Mouse (Mus musculus): ENCODE measurements around the gene Chd2.

Chd2 gene

DNA sequence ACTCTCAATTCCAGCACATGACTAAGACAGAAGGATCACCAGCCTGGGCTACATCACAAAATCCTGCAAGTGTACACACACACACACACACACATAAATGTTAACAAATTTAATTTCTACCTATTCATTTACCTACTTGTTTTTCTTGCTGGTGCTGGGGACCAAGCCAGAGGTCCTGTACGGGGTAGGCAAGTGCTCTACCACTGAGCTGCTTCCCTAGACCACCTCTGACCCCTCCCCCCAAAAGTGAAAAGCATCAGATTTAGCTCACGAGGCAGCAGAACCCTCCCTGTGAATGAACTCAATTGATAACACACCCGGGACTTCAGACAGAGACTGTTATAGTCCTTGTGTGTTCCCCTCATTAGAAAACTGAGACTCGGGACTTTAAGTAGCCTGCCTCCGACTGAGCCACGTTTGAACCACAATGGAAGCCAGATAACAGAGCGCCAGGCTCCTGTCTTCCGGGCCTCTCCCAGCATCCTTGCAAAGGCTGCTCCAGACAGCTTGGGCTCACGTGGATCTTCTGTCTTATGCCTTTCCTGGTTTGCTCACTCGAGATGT, 19.9 kb upstream of the Chd2 start:
- no peak for DNase-seq

DNA sequence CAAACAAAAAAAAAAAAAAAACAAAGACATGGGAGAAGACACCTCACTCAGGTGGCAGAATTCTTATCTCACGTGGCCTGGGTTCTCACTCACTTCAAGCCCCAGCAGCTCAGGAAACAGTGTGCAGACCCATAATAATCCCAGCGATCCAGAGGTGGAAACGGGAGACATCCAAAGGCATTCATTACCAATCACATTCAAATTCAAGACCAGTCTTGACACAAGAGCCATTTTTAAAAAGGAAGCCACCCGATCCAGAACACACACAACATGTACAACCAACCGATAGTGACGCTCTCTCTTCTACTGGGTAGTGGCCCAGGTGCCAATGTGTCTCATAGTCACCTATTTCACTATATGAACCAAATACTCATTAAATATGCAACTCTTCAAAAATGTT, 19.2 kb upstream of the Chd2 start:
- no peak for DNase-seq

DNA sequence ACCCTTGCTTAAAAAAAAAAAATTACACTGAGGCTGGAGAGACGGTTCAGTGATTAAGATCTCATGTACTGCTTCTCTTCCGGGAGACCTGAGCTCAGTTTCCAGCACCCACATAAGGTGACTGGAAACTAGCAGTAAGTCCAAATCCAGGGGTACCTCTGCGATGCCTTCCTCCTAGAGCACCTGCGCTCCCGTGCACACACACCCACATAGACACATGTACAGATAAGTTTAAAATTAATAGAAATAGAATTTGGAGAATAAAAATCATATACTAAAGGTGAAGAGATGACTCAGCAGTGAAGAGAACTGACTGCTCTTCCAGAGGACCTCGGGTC, 18.2 kb upstream of the Chd2 start:
- DNase-seq, result no peak

DNA sequence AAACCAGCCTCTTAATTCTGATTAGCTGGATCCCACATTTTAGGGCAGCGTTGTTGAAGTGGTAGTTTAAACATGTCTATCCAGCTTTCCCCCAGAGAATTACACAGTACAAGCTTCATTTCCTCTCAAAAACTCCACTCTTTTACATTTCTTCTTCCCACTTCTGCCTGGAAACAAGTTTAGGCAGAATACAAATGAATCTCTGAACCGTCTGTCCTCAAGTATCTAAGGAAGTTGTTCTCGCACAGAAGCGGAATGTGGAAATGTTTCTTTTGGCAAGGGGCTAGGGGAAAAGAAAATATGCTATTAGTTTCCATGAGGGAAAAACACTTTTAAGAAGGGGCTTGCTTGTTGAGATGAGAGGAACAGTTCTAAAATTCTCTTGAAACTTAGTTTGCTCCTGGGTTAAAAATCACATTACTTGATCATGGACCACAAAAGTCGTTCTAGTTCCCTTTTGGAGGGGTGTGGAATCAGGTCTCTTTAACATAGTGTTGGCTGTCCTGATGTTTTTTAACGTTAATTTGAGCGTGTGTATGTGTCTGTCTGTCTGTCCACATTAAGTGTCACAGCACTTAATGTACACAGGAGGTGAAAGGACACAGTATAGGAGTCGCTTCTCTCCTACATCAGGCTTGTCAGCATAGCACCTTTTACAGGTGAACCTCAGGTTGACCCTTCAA, 17.7 kb upstream of the Chd2 start:
- no peak for DNase-seq

DNA sequence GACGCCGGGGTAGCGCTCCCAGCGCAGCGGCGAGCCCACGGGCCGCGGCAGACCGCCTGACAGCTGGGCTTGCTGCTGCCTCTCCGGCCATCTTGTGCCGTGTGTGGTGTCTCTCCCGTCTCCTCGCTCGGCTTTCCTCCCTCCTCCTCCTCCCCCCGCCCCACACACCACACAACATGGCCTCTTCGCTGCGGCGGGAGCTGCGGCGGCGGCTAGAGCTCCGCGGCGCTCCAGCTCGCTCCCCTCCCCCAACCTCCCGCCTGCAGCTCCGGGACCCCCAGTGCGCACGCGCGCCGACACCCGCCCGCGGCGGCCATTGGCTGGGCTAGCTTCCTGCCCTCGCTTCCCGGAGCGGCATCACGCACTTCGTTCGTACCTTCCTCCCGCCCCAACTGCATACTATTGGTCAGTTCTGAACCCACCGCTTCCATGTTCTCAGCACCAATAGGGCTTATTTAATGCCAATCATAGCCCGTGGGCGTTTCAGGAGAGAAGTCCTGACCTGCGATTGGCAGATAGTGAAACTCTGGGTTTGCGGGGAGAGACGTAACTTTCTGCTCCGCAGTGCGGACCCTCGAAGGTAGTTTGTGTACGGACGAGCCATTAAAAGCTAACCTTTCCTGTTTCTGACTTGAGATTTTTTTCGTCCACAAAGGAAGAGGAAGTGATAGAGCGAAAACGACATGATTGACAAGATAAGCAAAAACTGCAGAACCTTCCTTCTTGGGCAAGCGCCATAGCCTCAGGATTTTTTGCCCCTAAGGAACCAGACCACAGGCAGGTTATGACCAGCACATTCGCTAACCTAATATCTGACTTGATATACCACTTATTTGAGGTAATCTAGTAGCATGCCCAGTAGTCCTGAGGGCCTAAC, 16.9 kb upstream of the Chd2 start:
- DNase-seq, result peak; percentile 98

DNA sequence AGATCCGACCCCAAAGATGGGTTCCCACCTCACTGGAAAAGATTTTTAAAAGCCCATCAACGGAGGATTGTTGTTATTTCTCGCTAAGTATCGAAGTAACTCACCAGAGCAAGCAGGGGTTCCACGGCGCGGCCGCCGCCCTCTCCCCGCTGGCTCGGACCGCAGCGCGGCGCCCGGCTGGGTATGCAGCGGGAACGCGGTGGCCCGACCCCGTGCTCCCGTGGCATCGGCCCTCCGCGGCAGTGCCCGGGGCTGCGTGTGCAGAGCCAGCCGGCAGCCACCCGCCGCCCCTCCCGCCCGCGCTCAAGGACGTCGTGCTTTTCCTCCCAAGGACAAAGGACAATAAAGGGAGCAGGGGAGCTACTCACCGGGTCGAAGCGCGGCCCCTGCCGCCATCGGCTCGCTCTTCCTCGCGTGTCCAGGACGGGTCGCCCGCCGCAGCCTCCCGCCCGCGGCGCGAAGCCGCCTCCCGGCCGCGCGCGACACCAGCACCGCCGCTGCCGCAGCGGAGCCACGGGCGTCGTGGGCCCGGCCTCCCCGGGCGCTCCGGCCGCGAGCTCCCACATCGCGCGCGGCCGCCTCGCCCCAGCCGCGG, 16.1 kb upstream of the Chd2 start:
- DNase-seq, result peak; percentile 66

DNA sequence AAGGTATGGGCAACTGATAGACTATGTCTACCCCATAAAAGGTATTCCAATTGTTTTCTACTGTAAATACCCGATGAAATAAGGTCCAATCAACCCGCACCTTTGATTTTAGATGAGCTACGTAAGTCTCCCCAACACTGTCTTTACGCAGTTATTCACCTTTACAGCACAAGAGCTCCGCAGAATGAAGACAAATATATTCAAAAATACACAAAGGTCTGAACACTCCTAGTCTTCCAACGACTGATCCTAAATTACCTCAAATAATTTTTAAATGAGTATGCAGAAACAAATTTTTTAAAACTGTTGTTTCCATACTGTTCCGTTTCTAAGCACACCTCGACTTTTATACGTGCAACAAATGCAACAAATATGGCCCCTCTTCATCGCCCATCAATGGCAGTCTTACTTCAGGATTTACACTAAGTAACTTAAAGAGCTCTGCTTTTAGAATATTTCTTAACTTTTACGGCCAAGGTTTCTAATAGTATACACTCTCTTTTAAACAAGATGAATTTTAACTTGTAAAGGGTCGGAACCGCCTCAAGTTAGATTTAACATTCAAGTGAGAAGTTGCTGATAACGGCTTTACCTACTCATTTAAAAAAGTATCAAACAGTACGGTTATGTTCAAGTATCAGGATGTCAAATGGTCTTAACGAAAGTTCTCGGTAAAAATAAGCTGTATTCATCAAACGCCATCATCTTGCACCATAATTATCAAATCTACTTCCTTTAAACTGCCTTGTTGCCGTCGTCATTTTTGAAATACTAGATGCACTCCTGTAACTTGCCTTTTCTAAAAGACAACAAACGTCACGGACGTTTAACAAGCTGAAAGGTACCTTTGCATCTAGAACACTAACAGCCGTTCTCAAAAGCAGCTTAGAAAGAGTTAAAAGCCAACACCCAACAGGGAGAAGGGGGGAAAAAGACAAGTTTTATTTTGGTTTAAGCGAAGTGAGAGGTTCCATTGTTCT, 15.3 kb upstream of the Chd2 start:
- no peak for DNase-seq

DNA sequence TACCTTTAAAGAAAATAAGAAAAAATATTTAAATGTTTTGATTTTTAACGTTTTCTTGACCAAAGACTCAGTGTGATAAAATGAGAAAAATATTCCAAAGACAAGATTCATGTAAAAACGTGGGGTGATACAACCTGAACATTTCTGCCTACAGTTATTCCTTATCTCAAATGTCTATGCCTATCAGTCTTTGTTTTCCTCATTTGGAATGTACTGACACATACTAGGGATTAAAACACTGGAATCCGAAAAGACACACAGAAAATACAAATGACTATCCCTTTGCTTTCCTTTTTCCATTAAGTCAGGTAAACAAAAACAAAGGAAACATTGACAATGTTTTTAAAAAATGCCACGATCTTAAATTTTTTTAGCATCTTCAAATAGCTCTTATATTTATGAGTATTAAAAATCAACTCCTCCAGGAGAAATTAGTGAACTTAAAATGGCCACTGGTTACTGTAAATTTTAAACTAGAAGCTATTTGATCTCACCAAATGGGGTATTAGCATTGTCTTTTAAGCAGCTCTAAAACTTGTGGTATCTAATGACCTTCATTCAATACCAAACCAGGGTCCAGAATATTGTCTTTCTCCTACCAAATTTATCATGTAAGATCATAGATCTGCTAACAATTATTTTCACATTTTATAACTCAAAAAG, 14.4 kb upstream of the Chd2 start:
- DNase-seq, result no peak

DNA sequence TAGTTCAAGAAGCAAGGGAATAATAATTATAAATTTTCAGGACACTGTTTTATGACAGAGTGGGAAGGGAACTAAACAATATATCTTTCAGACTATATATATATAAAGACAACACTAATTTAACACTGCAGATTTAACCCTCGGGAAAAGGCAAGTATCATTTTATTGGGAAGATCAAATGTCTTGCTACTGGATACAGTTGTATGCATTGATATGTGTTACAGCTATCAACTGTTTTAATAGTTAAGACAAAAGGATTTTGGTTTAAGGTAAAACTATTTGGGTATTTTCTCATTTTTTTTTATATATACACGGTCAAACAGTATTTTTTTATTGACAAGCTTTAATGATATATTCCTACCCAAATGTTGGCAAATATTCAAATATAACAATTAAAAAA, 13.2 kb upstream of the Chd2 start:
- no peak for DNase-seq

DNA sequence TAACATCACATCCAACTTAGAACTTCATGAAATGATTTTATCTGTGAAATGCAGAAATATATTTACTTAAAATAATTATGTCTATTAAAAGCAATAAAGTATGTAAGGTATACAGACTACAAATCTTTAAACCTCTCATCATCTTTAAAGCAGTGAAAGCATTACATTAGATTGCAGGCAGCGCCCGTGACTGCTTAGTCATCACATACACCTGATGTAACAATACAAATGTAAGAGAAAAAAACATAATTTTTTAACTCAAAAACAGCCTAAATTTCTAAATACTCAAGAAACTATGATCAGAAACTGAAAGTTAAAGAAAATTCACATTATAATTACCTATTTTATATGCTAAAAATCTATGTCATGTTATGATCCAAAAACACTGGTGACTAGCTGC, 11.5 kb upstream of the Chd2 start:
- DNase-seq, result no peak

DNA sequence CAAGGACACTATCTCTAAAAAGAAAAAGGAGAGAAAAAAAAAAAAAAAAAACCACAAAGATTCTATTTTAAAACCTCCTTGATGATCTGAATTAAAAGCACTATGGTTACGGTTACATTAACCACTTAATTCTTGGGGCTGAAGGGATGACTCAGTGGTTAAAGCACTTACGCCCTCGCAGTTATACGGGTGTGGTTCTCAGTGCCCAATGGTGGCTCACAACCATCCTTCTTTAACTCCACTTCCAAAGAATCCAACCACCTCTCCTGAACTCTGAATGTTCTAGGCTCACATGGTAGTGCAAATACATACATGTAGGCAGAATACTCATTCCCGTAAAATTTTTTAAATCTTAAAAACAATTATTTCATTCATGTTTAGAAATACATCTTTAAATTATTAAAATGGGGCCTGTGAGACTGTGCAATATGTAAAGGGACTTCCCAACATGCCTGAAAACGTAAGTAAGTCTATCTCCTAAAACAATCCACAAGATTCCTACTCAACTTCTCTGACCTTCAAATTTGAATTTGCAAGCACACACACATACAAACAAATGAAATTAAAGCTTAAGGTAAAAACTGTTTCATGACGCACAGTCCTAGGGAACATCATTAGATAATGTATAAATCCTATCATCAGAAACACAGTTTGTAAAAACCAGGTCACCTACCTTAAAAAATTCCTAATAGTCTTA, 10.6 kb upstream of the Chd2 start:
- no peak for DNase-seq

DNA sequence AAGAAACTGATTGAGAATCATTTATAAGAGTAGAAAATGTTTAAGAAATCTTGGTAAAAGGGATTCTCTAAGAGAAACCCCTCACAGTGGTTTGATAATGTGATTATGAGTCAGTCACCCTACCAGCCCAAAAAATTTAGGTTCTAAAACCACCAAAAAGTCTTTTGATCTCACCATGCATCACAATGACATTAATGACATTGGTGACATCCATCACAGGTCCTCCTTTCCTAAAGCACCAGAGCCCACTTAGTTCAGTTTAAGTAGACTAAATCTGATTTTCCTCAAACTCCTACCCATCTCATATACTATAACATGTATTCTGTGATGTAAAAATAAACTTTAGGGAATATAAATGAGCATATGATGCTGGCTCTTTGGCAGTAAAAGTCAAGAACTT, 9.7 kb upstream of the Chd2 start:
- DNase-seq, result no peak

DNA sequence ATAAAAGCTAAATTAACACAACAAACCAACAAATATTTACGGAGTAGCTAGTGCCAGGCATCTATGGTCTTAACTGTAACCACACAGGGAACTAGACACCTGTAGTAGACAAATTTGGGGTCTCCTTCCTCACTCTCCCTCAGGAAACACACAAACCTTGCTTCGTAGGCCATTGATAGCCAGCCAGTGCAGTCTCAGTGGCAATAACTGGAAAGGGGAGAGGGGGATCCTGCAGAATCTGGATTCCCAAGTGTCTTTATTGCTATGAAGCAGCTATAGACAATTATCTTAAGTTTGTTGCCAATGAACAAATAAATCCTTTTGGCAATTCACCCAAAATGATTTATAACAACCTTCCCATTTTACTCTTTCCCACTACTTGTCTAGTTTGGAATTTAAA, 6.4 kb upstream of the Chd2 start:
- DNase-seq, result no peak

DNA sequence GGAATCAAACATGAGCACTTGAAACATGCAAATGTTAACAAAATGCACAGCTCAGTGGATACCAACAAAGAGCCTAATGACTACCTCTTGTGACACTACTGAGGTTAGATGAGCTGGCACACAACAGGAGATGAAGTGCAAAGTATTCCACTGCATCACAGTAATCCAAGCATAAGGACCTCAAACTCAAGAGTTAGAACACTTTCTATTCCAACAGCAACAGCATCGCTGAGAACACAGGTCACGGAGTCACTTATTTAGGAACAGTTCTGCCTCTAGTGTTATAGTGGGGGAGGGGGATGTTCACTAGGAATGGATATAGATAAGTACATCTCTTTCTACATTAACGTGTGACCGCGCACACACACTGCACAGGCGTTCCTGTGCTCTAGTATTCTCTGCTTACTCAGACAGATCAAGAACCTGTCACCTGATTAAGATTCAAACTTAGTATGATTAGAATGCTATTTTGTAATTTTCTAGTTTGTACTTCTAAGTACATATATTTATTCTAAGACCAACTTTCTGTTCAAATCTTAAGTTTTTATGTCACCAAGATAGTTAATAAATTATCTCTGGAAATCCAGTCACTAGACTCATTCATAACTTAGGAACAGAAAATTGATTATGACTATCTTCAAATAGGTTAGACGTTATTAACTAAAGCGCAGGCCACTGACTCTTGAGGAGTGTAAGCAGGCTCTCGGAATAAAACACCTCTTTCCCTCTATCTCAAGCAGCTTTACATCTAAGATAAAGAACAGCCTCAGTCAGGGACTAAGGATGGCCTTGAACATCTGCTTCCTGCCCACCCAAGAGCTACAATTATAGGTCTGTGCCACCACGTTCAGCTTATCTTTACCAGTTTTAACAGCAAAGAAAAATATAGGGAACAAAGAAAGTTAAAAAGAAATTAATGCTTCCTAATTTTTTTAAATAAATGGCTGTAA, 5.2 kb upstream of the Chd2 start:
- no peak for DNase-seq

DNA sequence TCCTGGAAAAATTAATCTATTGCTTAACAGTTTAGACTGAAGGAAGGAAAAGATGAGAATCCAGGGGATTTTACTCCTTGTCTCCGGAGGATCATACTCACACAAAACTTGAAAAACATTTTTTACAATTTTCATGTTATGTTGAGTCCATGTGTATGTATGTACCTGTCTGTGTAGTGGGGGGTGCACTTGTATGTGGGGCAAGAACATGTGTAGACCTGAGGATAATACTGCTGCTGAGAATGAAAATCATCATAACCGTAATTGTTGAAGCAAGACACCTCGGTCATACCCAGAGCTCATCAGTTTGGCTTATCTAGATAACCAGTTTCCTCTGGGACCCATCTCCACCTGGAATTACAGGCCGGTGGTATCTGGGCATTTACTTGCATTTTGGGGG, 3.4 kb upstream of the Chd2 start:
- no peak for DNase-seq

DNA sequence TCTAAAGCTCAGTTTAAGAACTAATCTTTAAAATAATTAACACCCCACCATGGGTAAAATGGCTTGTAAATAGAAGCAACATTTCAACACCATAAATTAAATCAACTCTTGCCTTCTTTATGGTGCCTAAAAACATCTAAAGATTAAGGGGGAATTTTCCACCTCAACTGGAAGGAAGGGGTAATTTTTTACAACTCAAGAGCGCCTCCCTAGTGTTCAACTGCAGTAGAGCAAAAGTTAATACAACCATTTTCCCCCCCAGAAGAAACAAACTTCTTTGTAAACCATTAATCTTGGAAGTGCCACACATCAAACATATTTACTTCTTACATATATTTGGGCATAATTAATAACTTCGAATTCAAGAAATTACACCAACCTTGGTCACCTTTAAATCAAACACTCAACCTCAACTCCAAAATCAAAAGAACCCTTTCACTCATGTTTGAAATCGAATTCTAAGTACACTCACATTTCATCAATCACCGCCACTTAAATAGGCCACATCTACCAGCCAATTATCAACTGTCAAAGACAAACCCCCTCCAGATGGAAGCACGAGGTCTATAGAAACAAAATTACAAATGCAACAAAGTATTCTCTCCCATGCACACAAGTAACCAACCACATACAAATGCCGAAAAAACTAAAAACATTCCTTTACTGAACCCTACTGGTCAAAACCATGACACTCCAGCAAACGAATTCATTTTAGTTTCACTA, 662 bp upstream of the Chd2 start:
- peak; percentile 8 for DNase-seq

DNA sequence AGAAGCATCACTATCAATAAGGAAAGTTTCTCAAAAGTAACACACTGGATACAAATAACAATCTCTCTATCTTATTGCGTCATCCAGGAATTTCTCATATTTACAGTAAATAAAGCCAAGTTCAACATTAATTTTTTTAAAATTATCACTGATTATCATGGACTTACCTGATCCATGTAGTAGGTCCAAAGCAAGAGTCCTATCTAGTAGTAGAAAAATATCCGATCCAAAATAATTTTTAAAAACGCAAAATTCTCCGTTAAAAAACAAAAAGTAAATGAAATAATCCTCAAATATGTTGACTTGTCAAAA, 595 bp downstream of the Chd2 start:
- DNase-seq, result no peak

DNA sequence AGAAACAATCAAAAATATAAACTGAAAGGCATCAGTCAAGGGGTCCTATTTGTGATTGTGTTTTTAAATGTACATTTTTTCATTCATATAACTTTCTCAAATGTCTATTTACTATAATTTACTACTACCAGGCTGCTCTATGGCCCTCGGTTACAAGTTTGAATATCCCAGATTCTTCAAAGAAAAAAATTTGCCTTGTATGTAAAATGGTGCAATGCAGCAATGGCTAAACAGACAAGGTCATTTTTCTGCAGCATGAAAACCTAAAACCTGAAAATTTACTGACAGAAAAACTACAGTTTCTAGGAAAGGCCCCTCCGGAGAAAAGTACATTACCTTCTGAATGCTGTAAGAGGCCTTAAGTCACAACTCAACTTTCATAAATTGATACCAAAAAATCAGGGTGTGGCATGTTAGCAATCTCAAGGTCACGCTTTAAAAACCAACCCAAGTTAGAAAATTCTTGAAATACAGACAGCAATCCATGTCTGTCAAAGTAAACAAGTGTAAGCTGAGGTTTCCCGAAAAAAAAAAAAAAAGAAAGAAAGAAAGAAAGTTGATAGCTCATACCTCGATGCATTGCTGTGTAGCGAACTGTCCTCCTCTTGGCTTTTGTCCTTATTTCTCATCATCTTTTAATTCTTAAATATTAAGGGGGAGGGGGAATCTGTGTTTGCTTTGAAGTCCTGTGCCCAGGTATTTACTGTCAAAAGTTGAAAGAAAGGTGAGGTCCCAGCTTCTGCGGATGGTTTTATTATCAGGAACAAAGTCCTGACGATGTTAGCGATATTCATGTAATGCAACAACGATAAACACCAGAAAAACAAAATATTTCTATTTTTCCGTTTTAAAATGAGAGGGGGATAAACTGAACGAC, 1.2 kb downstream of the Chd2 start:
- peak; percentile 20 for DNase-seq

All from cerebellum, adult 8-10 months (tissue).